Mouse (Mus musculus) olfactory bulb, adult 2 months (tissue): Measurements from ENCODE around the gene Galnt18. TPM values are rescaled to one million over a fixed set of nuclear protein-coding genes. Genes with fewer than 3 reads are reported as not detected.

Source experiments
- H3K27ac ChIP-seq: fragments of 200-500 bp; 2 replicates; pipeline ENCODE4 v1.5.1; 2012; ENCODE audit warnings: low read depth, low read length; ENCODE audit not compliant: insufficient read depth
- H3K4me1 ChIP-seq: fragments of 200-500 bp; 2 replicates; pipeline ENCODE4 v1.6.1; 2012; ENCODE audit warnings: low read length; ENCODE audit not compliant: control insufficient read depth, insufficient read depth
- H3K4me3 ChIP-seq: fragments of 200-500 bp; 2 replicates; pipeline ENCODE4 v1.5.1; 2012; ENCODE audit warnings: mild to moderate bottlenecking, low read depth, low read length, moderate library complexity; ENCODE audit not compliant: insufficient read depth
- CTCF ChIP-seq: fragments of 200-500 bp; IDR thresholded peaks from 2 replicates; pipeline ENCODE4 v1.5.1; 2012; ENCODE audit warnings: low read depth, mild to moderate bottlenecking, low read length, moderate library complexity; ENCODE audit not compliant: insufficient read depth
- POLR2A ChIP-seq: fragments of 200-500 bp; IDR thresholded peaks from 2 replicates; pipeline ENCODE4 v1.6.1; 2012; ENCODE audit warnings: mild to moderate bottlenecking, low read depth, low read length, moderate library complexity; ENCODE audit not compliant: insufficient read depth
- WGBS: fragments of 180-500 bp; shearing (Covaris S2); methylation state at CpG from one replicate; pipeline ENCODE4 v1.1.7; 2018; 5-methylcytosine and 5-hydroxymethylcytosine counted together
- polyA plus RNA-seq: library from polyadenylated mRNA; stranded (reverse); fragments of >200 nt; gene quantifications from 2 replicates; pipeline ENCODE4 v1.2.4, GENCODE M21; 2012; ENCODE audit warnings: low replicate concordance; ENCODE audit not compliant: missing spikeins, insufficient read depth, insufficient read length

Gene Galnt18
- polyA plus RNA-seq, 1 experiment: not detected

- WGBS: 89% methylated on average over 13 of the region's 13 CpGs
- Histone ChIP-seq H3K4me3 (no peak overlapping the region), H3K4me1 (no peaks in the 10 kb centered on the region), H3K27ac (no peak overlapping the region)
- TF ChIP-seq POLR2A: no peak
- TF ChIP-seq CTCF: no peak
These were observed 17.7 kb upstream of the Galnt18 start for GRCm38 (mm10) chr7:111797337-111798010.

GRCm38 (mm10) chr7:111795059-111795458 lies 15.3 kb upstream of the Galnt18 start:
- no peak overlapping the region for H3K27ac ChIP-seq
- TF ChIP-seq POLR2A (no peak), CTCF (no peak)
- H3K4me1 ChIP-seq: no peaks in the 10 kb centered on the region
- H3K4me3 ChIP-seq: no peak overlapping the region

- TF ChIP-seq POLR2A: no peak
- TF ChIP-seq CTCF: no peak
- WGBS: 93% methylated on average over 3 of the region's 3 CpGs
- H3K27ac ChIP-seq: no peak overlapping the region
- H3K4me1 ChIP-seq: no peaks in the 10 kb centered on the region
- H3K4me3 ChIP-seq: no peak overlapping the region
These were observed 12.4 kb upstream of the Galnt18 start for GRCm38 (mm10) chr7:111792154-111792553.

GRCm38 (mm10) chr7:111791347-111791746 lies 11.6 kb upstream of the Galnt18 start:
- 63% methylated on average over 6 of the region's 6 CpGs for WGBS
- Histone ChIP-seq H3K4me1 (no peaks in the 10 kb centered on the region), H3K4me3 (no peak overlapping the region), H3K27ac (no peak overlapping the region)
- TF ChIP-seq CTCF (no peak), POLR2A (no peak)

- 87% methylated on average over 2 of the region's 2 CpGs for WGBS
- TF ChIP-seq CTCF (no peak), POLR2A (no peak)
- Histone ChIP-seq H3K4me1 (peaks cover 4% of the 10 kb centered on the region; the same call in 1 of the 2 replicates), H3K4me3 (no peak overlapping the region), H3K27ac (no peak overlapping the region)
These were observed 8.1 kb upstream of the Galnt18 start for GRCm38 (mm10) chr7:111787921-111788320.

GRCm38 (mm10) chr7:111785478-111785877 lies 5.7 kb upstream of the Galnt18 start:
- no peak overlapping the region for H3K4me3 ChIP-seq
- TF ChIP-seq CTCF (no peak), POLR2A (no peak)
- WGBS: 74% methylated on average over 8 of the region's 8 CpGs
- peaks cover 4% of the 10 kb centered on the region; the same call in 1 of the 2 replicates for H3K4me1 ChIP-seq
- H3K27ac ChIP-seq: no peak overlapping the region

GRCm38 (mm10) chr7:111782126-111782525 lies 2.3 kb upstream of the Galnt18 start:
- 62% methylated on average over 5 of the region's 5 CpGs for WGBS
- Histone ChIP-seq H3K27ac (no peak overlapping the region), H3K4me3 (no peak overlapping the region), H3K4me1 (peaks cover 7% of the 10 kb centered on the region; the same call in 1 of the 2 replicates)
- TF ChIP-seq POLR2A: no peak

GRCm38 (mm10) chr7:111781316-111781715 lies 1.5 kb upstream of the Galnt18 start:
- H3K4me3 ChIP-seq: no peak overlapping the region
- WGBS: 93% methylated on average over 6 of the region's 6 CpGs
- TF ChIP-seq CTCF (no peak), POLR2A (no peak)

GRCm38 (mm10) chr7:111778789-111779503 lies 831 bp downstream of the Galnt18 start:
- Histone ChIP-seq H3K4me3 (peak overlapping the region; percentile 54), H3K4me1 (0 out of 2 replicates have a peak, but pooled peaks cover 4% of the 10 kb centered on the region), H3K27ac (peak overlapping the region; percentile 52)
- TF ChIP-seq CTCF (no peak), POLR2A (no peak)
- WGBS: 8% methylated on average over 27 of the region's 27 CpGs

More at GRCm38 (mm10) chr7:111781316-111781715, 1.5 kb upstream of the Galnt18 start:
- Histone ChIP-seq H3K27ac (no peak overlapping the region), H3K4me1 (peaks cover 8% of the 10 kb centered on the region; the same call in 1 of the 2 replicates)

- H3K27ac ChIP-seq: peak overlapping the region; percentile 52
- 57% methylated on average over 7 of the region's 7 CpGs for WGBS
- H3K4me1 ChIP-seq: 0 out of 2 replicates have a peak, but pooled peaks cover 4% of the 10 kb centered on the region
- TF ChIP-seq POLR2A (no peak), CTCF (no peak)
- H3K4me3 ChIP-seq: peak overlapping the region; percentile 54
These were observed 1.6 kb downstream of the Galnt18 start for GRCm38 (mm10) chr7:111778212-111778611.
